Mouse (Mus musculus) splenic B cell, adult 2 months (primary cell): ENCODE data around the gene B3galt5.
"Not testable (repeated sequence)": the region's sequence is repeated elsewhere in the genome, so short reads cannot be mapped to it uniquely, and the experiment has no call there.

ENCODE experiments used
- DNase-seq: peaks from one replicate; pipeline ENCODE4 v3.0.0-alpha.2; 2011; ENCODE audit warnings: low read depth, low spot score
- H3K27me3 ChIP-seq: 2 replicates; pipeline ENCODE4 v1.6.1; 2012; ENCODE audit warnings: mild to moderate bottlenecking, low read length, moderate library complexity, mixed read lengths; ENCODE audit not compliant: control insufficient read depth, poor library complexity, insufficient read depth, severe bottlenecking
- H3K36me3 ChIP-seq: 2 replicates; pipeline ENCODE4 v1.6.1; 2012; ENCODE audit warnings: mild to moderate bottlenecking, low read length, moderate library complexity, mixed read lengths; ENCODE audit not compliant: control insufficient read depth, poor library complexity, insufficient read depth, severe bottlenecking

The B3galt5 gene

DNA sequence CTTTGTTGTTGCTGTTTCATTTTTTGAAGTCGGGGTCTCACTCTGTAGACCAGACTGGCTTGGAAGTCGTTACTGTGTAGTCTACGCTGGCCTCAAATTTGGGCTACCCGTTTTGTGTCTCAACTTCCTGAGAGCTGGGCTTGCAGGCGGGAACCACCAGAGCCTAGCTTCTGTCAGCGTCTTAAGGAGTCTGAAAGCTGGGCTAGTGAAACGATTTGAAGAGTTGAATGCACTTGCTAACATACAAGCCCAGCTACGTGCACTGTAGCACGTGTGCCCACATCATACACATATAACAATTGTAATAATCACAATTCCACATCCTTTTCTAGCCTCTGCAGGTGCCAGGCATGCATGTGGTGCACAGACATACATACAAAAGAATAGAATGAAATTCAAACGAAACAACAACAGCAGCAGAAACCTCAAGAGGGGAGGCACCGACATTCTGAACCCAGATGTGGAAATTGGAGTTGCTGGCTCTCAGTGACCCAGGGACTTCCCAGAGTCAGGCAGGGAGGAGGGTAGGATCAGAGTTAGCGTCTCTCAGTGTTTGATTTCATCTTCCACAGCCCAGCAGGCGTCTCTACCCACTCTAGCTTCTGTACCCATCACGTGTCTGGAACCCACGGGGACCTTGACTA, 57.1 kb downstream of the B3galt5 start:
- H3K36me3 ChIP-seq = no peaks in the 10 kb centered on the region
- H3K27me3 ChIP-seq = no peaks in the 10 kb centered on the region
- no peak for DNase-seq

GRCm38 (mm10) chr16:96298075-96298474, 62.5 kb downstream of the B3galt5 start:
- no peak for DNase-seq
- no peaks in the 10 kb centered on the region for H3K27me3 ChIP-seq

DNA sequence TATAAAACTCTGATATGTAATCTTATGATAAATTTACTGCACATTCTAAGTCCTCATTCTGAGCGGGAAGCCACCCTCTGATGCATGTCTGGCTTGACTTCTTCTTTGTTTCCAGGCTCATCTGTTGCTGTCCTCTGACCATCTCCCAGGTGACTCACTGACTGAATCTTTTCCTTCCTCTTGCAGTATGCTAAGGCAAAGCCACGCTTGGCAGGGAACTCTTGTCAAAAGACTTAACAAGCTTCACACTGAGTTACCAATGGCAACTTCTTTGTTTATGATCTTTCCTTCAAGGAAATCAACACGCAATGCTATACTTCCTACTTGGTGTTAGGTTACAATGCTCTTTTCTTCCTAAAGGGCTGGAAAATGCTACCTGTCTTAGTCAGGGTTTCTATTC, 63.0 kb downstream of the B3galt5 start:
- Histone ChIP-seq H3K27me3 (no peaks in the 10 kb centered on the region), H3K36me3 (no peaks in the 10 kb centered on the region)
- no peak for DNase-seq

More at GRCm38 (mm10) chr16:96298075-96298474, 62.5 kb downstream of the B3galt5 start:
- H3K36me3 ChIP-seq = no peaks in the 10 kb centered on the region

DNA sequence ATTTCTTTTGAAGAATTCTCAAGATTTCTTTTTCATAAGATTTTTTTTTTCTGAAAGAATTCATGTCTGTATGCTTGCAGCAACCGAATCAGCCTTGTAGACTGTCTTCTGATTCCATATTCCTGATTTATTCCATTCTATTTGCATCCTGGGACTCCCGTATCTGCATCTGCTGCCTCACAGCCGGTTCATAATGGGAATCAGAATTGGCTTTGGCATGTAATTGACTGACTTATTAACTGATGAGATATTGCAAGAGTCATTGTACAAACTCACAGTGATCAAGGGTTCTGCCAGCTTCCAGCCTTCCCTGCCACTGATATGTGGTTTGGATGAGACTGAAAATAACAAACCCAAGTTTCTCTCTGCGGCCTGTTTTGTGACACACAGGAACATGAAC, 67.8 kb downstream of the B3galt5 start:
- DNase-seq = no peak
- Histone ChIP-seq H3K36me3 (no peaks in the 10 kb centered on the region), H3K27me3 (no peaks in the 10 kb centered on the region)

DNA sequence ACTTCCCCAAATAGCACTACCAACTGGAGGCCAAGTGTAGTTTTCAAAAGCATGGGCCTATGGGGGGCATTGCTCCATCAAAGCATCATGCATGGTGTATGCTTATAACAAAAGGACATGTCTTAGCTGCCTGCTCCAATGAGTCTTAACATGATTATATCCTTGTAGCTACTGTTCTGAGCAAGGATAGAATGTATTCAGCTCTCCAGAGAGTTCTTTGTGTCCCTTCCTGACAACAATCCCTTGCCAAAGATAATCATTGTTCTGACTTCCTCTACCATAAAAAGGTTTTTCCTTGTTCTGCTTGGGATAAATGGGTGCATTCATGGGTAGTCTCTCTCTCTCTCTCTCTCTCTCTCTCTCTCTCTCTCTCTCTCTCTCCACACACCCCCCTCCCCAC, 68.8 kb downstream of the B3galt5 start:
- Histone ChIP-seq H3K36me3 (no peaks in the 10 kb centered on the region), H3K27me3 (no peaks in the 10 kb centered on the region)
- no peak for DNase-seq

DNA sequence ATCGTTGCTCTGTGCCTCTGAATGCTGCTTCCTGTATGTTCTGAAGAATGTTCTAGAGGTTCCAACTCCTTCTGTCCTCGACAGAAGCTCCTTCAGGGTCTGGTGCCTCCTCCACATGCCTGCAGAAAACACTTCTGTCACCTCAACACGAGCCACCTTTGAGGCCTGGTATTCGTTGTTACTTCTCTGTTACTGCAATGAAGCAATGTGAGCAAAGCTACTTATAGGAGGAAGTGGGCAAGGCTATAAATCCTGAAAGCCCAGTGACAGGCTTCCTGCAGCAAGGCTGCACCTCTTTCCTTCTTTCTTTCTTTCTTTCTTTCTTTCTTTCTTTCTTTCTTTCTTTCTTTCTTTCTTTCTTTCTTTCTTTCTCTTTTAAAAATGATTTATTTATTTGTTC, 71.3 kb downstream of the B3galt5 start:
- Histone ChIP-seq H3K36me3 (no peaks in the 10 kb centered on the region), H3K27me3 (no peaks in the 10 kb centered on the region)
- DNase-seq = no peak

- no peaks in the 10 kb centered on the region for H3K27me3 ChIP-seq
- H3K36me3 ChIP-seq = no peaks in the 10 kb centered on the region
- DNase-seq = no peak
Measured at GRCm38 (mm10) chr16:96317803-96318202, 82.2 kb downstream of the B3galt5 start.

DNA sequence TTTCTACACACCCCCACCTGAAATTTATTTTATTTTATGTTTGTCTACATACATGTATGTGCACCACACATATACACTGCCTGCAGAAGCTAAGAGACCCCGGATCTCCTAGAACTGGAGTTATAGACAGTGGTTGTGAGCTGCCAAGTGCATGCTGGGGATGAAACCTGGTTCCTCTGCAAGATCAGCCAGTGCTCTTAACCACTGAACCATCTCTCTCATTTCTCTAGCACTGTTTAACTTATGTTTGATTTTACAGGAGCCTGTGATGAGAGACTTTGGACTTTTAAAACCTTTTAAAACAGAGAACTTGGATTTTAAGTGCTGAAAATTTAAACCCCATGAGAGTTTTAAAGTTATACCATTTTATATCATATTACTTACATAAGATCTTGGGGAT, 87.1 kb downstream of the B3galt5 start:
- Histone ChIP-seq H3K27me3 (no peaks in the 10 kb centered on the region), H3K36me3 (no peaks in the 10 kb centered on the region)
- no peak for DNase-seq

DNA sequence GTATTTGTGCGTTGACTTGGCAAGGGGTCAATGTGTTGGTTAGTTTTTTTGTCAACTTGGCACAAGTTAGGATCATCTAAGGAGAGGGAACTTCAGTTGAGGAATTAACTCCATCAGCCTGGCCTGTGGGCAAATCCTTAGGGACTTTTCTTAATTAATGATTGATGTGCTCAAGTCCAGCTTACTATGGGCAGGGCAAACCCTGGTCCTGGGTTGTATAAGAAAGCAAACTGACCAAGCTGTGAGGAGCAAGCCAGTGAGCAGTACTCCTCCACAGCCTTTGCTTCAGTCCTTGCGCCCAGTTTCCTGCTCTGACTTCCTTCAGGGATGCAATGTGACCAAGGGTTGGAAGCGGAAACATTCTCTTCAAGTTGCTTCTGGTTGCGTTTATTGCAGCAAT, 87.6 kb downstream of the B3galt5 start:
- Histone ChIP-seq H3K27me3 (no peaks in the 10 kb centered on the region), H3K36me3 (no peaks in the 10 kb centered on the region)
- DNase-seq = no peak

GRCm38 (mm10) chr16:96326110-96326999, 90.8 kb downstream of the B3galt5 start:
- Histone ChIP-seq H3K36me3 (no peaks in the 10 kb centered on the region), H3K27me3 (no peaks in the 10 kb centered on the region)
- no peak for DNase-seq

- not testable (repeated sequence) for H3K27me3 ChIP-seq, H3K36me3 ChIP-seq, DNase-seq
Measured at GRCm38 (mm10) chr16:96327251-96327650, 91.7 kb downstream of the B3galt5 start.

DNA sequence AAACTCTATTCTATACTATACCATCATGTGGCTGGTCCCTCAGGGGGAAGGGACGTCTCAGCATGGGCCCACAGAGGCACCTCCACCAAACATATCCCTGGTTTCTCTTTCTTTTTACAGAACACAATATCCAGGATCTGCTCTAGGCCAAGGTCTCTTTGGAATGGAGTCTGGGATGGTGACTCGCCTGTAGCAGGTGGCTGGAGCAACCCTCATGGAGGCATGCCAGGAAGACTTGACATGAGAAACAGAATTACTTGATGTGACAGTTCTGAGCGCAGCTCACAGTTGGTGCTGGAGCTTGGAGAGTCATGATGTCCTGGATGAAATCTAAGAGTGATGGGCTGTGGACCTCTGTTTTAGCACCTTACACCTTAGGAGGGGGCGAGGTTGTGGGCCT, 104.0 kb downstream of the B3galt5 start:
- DNase-seq = no peak
- Histone ChIP-seq H3K27me3 (no peaks in the 10 kb centered on the region), H3K36me3 (no peaks in the 10 kb centered on the region)

DNA sequence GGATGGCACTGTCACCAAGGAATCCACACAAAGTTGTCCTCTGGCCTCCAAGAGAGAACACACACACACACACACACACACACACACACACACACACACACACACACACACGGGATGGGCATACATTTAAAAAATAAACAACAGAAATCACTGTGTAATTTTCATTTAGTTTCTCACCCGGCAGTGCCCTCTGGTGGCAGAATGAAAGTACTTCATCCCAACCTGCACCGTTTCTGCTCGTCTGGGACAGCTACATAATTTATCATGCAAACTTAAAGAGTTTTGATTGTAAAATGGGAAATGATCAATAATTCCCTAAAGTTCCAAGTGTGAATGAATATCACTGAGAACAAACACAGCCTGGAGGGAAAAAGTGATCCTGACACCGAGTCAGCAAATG, 105.7 kb downstream of the B3galt5 start:
- no peaks in the 10 kb centered on the region for H3K36me3 ChIP-seq
- H3K27me3 ChIP-seq = no peaks in the 10 kb centered on the region
- peak; percentile 61 for DNase-seq

- H3K27me3 ChIP-seq = no peaks in the 10 kb centered on the region
- DNase-seq = no peak
- H3K36me3 ChIP-seq = no peaks in the 10 kb centered on the region
Measured at GRCm38 (mm10) chr16:96341945-96342344, 106.3 kb downstream of the B3galt5 start.

DNA sequence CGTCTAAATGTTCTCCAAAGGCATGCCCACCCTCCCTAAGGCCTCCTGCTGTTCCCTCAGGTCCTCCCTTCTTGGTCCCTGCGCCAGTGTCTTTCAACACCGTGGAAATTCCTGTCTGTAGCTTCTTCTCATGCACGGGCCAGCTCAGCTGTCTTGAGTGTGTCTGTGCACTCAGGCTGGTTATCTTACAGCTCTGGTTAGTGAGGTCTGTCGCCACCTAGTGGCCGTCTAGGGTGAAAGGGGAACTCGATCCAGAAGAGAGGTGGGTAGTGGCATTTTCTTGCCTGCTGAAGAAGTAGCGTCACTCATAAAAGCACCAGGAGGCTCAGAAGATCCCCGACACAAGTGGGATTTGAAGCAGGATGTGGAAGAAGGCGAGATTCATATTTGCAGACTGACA, 109.5 kb downstream of the B3galt5 start:
- DNase-seq = peak; percentile 91
- no peaks in the 10 kb centered on the region for H3K27me3 ChIP-seq
- H3K36me3 ChIP-seq = no peaks in the 10 kb centered on the region
